Comparison of ENCODE assay signal across 9 mouse cellular contexts in genomic region chr17:36824005-36824404, GRCm38 (mm10). TPM values are rescaled to one million over a fixed set of nuclear protein-coding genes. Genes with fewer than 3 reads are reported as not detected.
DNase-seq lines count a peak whose midpoint lies in the region; ATAC-seq lines count a peak whose summit lies in the region.
"Had no signal": no experiment of that assay in that cellular context is flagged by ENCODE, and none has a peak within 500 bp of the region (broad histone marks: within the 10 kb centered on the region; RNA-seq: fewer than 3 reads in every experiment).

No protein-coding gene starts in this region.

- ATAC-seq in kidney, embryonic 14.5 days (ENCODE audit: low FRiP score, low TSS enrichment), result no peak
- peak; percentile 64 to 71; a peak in 3 of 4 replicates for ATAC-seq in hematopoietic stem cell, adult 5-6 weeks (replicated peaks in 1 of 2; ENCODE audit: insufficient read depth in 1 of 2, low FRiP score in 2 of 2, low TSS enrichment in 1 of 2, low read depth in 1 of 2, poor library complexity in 2 of 2, severe bottlenecking in 2 of 2)

- H3K4me3 ChIP-seq in kidney, embryonic 14.5 days (ENCODE audit: low read length), result no peak overlapping the region
- H3K4me3 ChIP-seq: liver, embryonic 15.5 days had no signal

- no peaks in the 10 kb centered on the region for H3K27me3 ChIP-seq in kidney, embryonic 14.5 days (ENCODE audit: control insufficient read depth, insufficient read depth, low read length)

- intact Hi-C loops in left cerebral cortex, postnatal 4 days (cut with DNase I), result no loop called here

- no peaks in the 10 kb centered on the region for H3K36me3 ChIP-seq in kidney, embryonic 14.5 days (ENCODE audit: control insufficient read depth, insufficient read depth, low read length)
- H3K36me3 ChIP-seq: liver, embryonic 15.5 days had no signal

- H3K27ac ChIP-seq in kidney, embryonic 14.5 days (ENCODE audit: low read depth, low read length), result no peak overlapping the region
- H3K27ac ChIP-seq: liver, embryonic 15.5 days had no signal

- no peak overlapping the region for H3K9ac ChIP-seq in kidney, embryonic 14.5 days (ENCODE audit: low read depth, low read length)
- H3K9ac ChIP-seq: liver, embryonic 15.5 days had no signal

- H3K9me3 ChIP-seq in kidney, embryonic 14.5 days (ENCODE audit: control insufficient read depth, low read length), result no peaks in the 10 kb centered on the region
- H3K9me3 ChIP-seq: liver, embryonic 15.5 days had no signal

- H3K4me1 ChIP-seq in kidney, embryonic 14.5 days (ENCODE audit: control insufficient read depth, insufficient read depth, low read length), result no peaks in the 10 kb centered on the region

- DNase-seq in kidney, adult 11 months, result peak; percentile 41
- DNase-seq in MN1 (ENCODE audit: low spot score), result peak; percentile 65
- peak; percentile 52 for DNase-seq in embryo, embryonic 9.5 days (ENCODE audit: extremely low spot score)
- peak; percentile 52 for DNase-seq in left cerebral cortex, postnatal 4 days
- peak; percentile 84 for DNase-seq in naive thymus-derived CD4-positive, alpha-beta T cell, adult 2 months (ENCODE audit: low read depth)
- DNase-seq in thymus, postnatal 25 days, result peak; percentile 65

- no peak overlapping the region for H3K4me2 ChIP-seq in kidney, embryonic 14.5 days (replicated peaks; ENCODE audit: low read depth, low read length)
- H3K4me2 ChIP-seq: liver, embryonic 15.5 days had no signal

RNA-seq across cellular contexts. Expression of gene H2-M10.6, which starts 12.0 kb away (rescaled TPM):
- not detected in 2 replicates for polyA plus RNA-seq in kidney, embryonic 14.5 days (2014; fragmentation: Nextera tagmentation; extraction: Ambion mirVana)
- total RNA-seq in hematopoietic stem cell, adult 5-6 weeks (2017), result not detected in 2 replicates
- not detected for total RNA-seq in left cerebral cortex, postnatal 4 days (2021)
- polyA plus RNA-seq: liver, embryonic 15.5 days had no signal

RNA-seq across cellular contexts. Expression of gene Trim26, which starts 12.9 kb away (rescaled TPM):
- polyA plus RNA-seq in kidney, embryonic 14.5 days (2014; fragmentation: Nextera tagmentation; extraction: Ambion mirVana), result 23.7 and 32.3 TPM in 2 replicates
- total RNA-seq in hematopoietic stem cell, adult 5-6 weeks (2017), result 22.2 and 27.6 TPM in 2 replicates
- 10 to 100 TPM; 33.4 to 36.8 TPM for total RNA-seq in left cerebral cortex, postnatal 4 days (2021)

RNA-seq across cellular contexts. Expression of gene Trim15, which starts 43.0 kb away (rescaled TPM):
- polyA plus RNA-seq in kidney, embryonic 14.5 days (2014; fragmentation: Nextera tagmentation; extraction: Ambion mirVana), result 0.10 and 0.23 TPM in 2 replicates
- total RNA-seq in hematopoietic stem cell, adult 5-6 weeks (2017), result not detected in 2 replicates
- total RNA-seq in left cerebral cortex, postnatal 4 days (2021), result not detected

RNA-seq across cellular contexts. Expression of gene Trim10, which starts 45.4 kb away (rescaled TPM):
- polyA plus RNA-seq in kidney, embryonic 14.5 days (2014; fragmentation: Nextera tagmentation; extraction: Ambion mirVana), result 1.3 and 2.9 TPM in 2 replicates
- total RNA-seq in hematopoietic stem cell, adult 5-6 weeks (2017), result 1.1 and 3.9 TPM in 2 replicates
- total RNA-seq in left cerebral cortex, postnatal 4 days (2021), result not detected

RNA-seq across cellular contexts. Expression of gene H2-M10.5, which starts 51.3 kb away (rescaled TPM):
- not detected in 2 replicates for polyA plus RNA-seq in kidney, embryonic 14.5 days (2014; fragmentation: Nextera tagmentation; extraction: Ambion mirVana)
- not detected in 2 replicates for total RNA-seq in hematopoietic stem cell, adult 5-6 weeks (2017)
- total RNA-seq in left cerebral cortex, postnatal 4 days (2021), result not detected
- polyA plus RNA-seq: liver, embryonic 15.5 days had no signal
